Mouse (Mus musculus) forebrain, embryonic 11.5 days (tissue): ENCODE measurements around the gene Zfp385c. TPM values are rescaled to one million over a fixed set of nuclear protein-coding genes. Genes with fewer than 3 reads are reported as not detected.

ENCODE experiments used
- ATAC-seq: fragments of 200-750 bp; cut with Nextera tagmentation; replicated peaks from 2 replicates; pipeline ENCODE4 v1.8.0; 2017; ENCODE audit warnings: moderate TSS enrichment; ENCODE audit not compliant: low FRiP score
- DNase-seq: peaks from one replicate; pipeline ENCODE4 v3.0.0-alpha.2; 2017; ENCODE audit warnings: low spot score
- H3K27ac ChIP-seq: fragments of 300-500 bp; sonication (generic); 2 replicates; pipeline ENCODE4 v1.5.1; 2014; ENCODE audit warnings: low read depth, low read length
- H3K27me3 ChIP-seq: fragments of 300-500 bp; sonication (generic); 2 replicates; pipeline ENCODE4 v1.6.1; 2014; ENCODE audit warnings: mild to moderate bottlenecking, low read length, mixed read lengths; ENCODE audit not compliant: control insufficient read depth, insufficient read depth
- H3K36me3 ChIP-seq: fragments of 300-500 bp; sonication (generic); 2 replicates; pipeline ENCODE4 v1.6.1; 2014; ENCODE audit warnings: mild to moderate bottlenecking, low read length, moderate library complexity, mixed read lengths; ENCODE audit not compliant: control insufficient read depth, insufficient read depth
- H3K4me1 ChIP-seq: fragments of 300-500 bp; sonication (generic); replicated peaks from 2 replicates; pipeline ENCODE4 v1.6.1; 2014; ENCODE audit warnings: low read length, mixed read lengths; ENCODE audit not compliant: control insufficient read depth, insufficient read depth
- H3K4me2 ChIP-seq: fragments of 300-500 bp; sonication (generic); 2 replicates; pipeline ENCODE4 v1.6.1; 2014; ENCODE audit warnings: low read depth, mild to moderate bottlenecking, low read length, moderate library complexity, mixed read lengths; ENCODE audit not compliant: severe bottlenecking
- H3K4me3 ChIP-seq: fragments of 300-500 bp; sonication (generic); 2 replicates; pipeline ENCODE4 v1.5.1; 2014; ENCODE audit warnings: low read depth, low read length
- H3K9ac ChIP-seq: fragments of 300-500 bp; sonication (generic); 2 replicates; pipeline ENCODE4 v1.6.1; 2014; ENCODE audit warnings: low read length
- H3K9me3 ChIP-seq: fragments of 300-500 bp; sonication (generic); 2 replicates; pipeline ENCODE4 v1.6.1; 2016; ENCODE audit warnings: low read length, mixed read lengths; ENCODE audit not compliant: control insufficient read depth
- WGBS: fragments of 180-500 bp; shearing (Covaris S2); extraction: QIAGEN DNeasy Blood & Tissue Kit; methylation state at CpG from one replicate; pipeline ENCODE4 v1.1.7; 2014; 5-methylcytosine and 5-hydroxymethylcytosine counted together
- polyA plus RNA-seq: library from polyadenylated mRNA; unstranded; fragments of >200 nt; fragmentation: Nextera tagmentation; extraction: Ambion mirVana; gene quantifications from 2 replicates; pipeline ENCODE4 v1.2.1, GENCODE M21; 2014

Gene Zfp385c
- polyA plus RNA-seq, 1 experiment from 2014 or later = not detected

DNA sequence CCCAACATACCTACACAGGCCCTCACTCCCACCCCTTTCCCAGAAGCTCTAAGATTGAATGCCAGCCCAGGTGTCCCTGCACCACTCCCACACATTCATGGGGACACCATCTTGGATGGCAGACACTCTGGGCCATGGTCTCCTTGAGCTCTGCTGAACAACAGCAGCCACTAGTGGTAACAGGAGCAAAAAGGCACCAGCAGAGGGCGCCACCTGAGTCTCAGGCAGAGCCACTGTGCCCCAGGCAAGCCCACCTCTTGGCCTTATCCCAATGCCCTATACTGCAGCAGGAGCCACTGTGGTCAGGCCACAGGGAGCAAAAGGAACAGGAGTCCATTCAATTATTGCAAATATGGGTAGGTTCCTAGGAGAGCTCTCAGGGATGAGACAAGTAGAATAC is 46.0 kb downstream of the Zfp385c start:
- H3K4me1 ChIP-seq = no peaks in the 10 kb centered on the region
- H3K4me2 ChIP-seq = no peak overlapping the region
- WGBS = 5% methylated on average over 1 of the region's 1 CpGs
- DNase-seq (peak; percentile 80), ATAC-seq (no peak)
- no peaks in the 10 kb centered on the region for H3K9me3 ChIP-seq
- H3K4me3 ChIP-seq = no peak overlapping the region
- peaks cover 7% of the 10 kb centered on the region for H3K27me3 ChIP-seq
- no peak overlapping the region for H3K27ac ChIP-seq
- H3K36me3 ChIP-seq = no peaks in the 10 kb centered on the region
- no peak overlapping the region for H3K9ac ChIP-seq

DNA sequence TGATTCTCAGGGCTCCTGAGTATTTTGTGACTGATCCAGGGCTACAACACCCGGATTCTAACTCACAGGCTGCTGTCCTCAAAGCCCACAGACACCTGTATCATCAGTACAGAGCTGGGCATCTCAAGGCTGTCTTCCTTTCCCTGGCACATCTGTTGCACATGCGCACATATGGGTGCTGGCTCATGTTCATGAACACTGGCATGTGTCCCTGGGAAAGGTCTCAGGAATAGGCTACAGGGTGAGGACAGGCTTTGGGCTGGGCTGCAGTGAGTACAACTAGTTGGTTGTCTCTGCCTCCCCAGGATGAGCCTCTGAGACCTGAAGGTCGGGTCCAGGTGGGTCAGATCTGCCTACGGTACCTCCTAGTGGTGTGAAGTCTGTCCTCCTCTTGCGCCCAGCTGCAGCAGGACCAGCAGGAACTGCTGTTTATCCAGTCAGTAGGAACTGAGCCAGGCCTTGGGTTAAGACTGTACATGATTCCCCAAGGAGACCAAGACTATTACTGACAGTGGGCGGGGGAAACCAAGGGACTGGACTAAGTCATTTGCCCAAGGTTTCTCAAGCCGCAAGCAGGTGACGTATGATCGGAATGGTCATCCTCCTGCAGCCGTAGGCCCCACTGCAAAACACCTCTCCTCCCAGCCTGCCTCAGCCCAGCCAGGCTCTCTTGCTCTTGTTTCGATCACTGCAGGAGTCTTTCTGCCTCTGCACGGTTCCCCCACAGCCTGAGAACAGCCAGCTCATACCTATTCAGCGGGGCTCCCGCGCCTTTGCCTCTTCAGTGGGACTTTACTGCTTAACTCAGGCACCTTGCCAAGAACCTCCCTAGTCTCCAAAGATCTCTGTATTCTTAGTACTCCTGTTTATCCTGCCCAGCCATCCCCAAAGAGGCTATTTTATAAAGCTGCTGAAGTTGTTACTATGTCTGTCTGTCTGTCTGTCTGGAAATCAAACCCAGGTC is 48.4 kb downstream of the Zfp385c start:
- no peak overlapping the region for H3K4me3 ChIP-seq
- H3K4me2 ChIP-seq = no peak overlapping the region
- 67% methylated on average over 15 of the region's 15 CpGs for whole genome bisulfite sequencing
- peaks cover 11% of the 10 kb centered on the region for H3K27me3 ChIP-seq
- H3K36me3 ChIP-seq = no peaks in the 10 kb centered on the region
- H3K27ac ChIP-seq = no peak overlapping the region
- no peaks in the 10 kb centered on the region for H3K9me3 ChIP-seq
- peaks cover 4% of the 10 kb centered on the region; the same call in 1 of the 2 replicates for H3K4me1 ChIP-seq
- no peak for DNase-seq
- ATAC-seq = no peak
- no peak overlapping the region for H3K9ac ChIP-seq

DNA sequence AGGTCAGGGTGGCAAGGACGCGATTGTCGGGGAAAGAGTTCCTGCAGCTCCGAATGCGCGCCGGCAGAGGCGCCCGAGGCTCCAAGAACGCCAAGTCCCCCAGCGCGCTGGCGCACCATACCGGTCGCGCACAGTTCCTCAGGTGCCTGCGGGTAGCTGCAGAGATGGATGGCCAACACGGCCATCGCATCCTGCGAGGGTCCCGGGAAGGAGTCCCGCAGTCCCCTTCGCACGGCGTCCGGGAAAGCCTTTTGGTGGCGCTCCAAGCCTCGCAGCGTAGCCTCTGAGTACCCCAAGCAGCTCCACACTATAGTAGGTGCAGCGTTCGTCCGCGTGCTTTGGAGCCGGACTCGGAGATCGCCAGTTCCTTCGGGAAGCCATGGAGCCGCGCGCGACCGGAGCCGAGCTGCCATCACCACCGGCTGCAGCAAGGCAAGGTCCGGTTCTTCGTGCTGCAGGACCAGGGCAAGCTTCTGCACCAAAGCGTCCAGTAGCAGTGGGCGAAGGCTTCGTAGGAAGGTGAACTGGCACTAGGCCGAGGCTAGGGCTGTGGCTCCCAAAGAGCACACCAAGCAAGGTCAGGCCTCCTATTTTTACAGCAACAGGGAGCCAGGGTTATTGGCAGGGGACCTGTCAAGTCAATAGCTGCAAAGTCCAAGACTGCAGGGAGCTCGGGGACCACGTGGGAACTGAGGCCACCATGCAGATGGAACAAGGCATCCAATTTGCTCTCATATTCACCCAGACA is 51.9 kb downstream of the Zfp385c start:
- Histone ChIP-seq H3K4me1 (peaks cover 4% of the 10 kb centered on the region; the same call in 1 of the 2 replicates), H3K9me3 (no peaks in the 10 kb centered on the region), H3K4me3 (peak overlapping the region; percentile 30), H3K27me3 (peaks cover 11% of the 10 kb centered on the region), H3K9ac (peak overlapping the region; percentile 40), H3K27ac (no peak overlapping the region), H3K4me2 (peak overlapping the region; percentile 78), H3K36me3 (no peaks in the 10 kb centered on the region)
- DNase-seq = peak; percentile 80
- no peak for ATAC-seq
- 7% methylated on average over 52 of the region's 52 CpGs for WGBS

DNA sequence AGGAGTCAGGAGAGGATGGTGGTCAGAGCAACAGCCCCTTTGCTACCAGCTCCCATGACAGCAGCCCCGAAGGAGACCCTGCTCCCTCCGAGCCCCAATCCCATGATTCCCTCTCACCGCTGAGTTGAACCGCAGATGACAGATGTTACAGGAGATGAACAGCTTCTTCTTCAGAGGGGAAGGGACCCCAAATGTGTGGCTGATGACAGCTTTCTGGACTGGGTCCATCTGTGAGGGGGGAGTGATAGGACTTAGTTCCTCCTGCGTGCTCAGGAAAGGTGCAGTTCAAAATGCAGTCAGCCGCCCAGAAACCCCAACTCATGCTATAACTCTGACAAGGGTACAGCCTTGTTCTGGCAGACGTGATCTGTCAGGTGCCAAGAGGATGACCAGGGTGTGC is 57.7 kb downstream of the Zfp385c start:
- H3K9ac ChIP-seq = no peak overlapping the region
- no peak for DNase-seq
- ATAC-seq = no peak

DNA sequence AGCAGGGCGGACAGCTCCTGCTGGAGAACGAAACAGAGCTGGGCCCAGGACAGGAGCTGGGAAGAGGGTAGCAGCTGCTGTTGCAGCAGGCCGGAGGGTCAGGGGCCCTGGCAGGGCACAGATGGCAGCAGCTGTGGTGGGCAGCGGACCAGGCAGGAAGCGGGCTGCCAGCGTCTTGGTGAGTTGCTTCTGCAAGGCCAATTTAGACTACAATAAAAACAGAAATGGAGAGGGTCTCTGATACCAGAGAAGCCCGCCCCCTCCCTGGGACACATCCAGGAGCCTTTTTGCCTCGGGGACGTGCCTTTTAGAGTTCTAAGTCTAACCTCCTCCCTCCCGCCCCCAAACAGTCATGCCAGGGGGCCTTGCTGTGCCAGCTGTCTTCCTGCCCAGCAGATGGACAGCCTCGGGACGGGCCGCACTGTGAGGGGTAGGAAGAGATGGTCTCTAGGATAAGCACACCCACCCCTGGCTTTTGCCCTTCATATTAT is 63.3 kb downstream of the Zfp385c start:
- no peak overlapping the region for H3K27ac ChIP-seq

More for the DNA sequence above, 57.7 kb downstream of the Zfp385c start:
- Histone ChIP-seq H3K27me3 (peaks cover under 1% of the 10 kb centered on the region; the same call in 1 of the 2 replicates), H3K27ac (no peak overlapping the region), H3K36me3 (no peaks in the 10 kb centered on the region), H3K4me2 (no peak overlapping the region), H3K9me3 (no peaks in the 10 kb centered on the region), H3K4me1 (no peaks in the 10 kb centered on the region), H3K4me3 (no peak overlapping the region)
- 75% methylated on average over 7 of the region's 7 CpGs for WGBS

DNA sequence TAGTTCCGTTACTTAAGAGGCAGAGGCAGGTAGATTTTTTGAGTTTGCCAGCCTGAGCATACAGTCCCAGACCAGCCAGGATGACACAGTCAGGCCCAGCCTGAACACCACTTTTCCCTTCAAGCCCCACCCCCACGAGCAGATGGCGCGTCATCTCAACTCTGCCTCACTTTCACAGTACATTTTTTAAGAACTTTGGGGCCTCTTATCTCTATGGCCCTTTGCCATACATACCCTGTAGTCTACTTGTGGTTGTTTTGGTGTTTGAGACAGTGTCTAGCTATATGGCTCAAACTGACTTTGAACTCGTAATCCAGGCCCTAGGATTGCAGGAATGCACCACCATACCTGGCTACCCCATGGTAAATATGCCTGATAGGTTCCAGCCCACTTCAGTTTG is 64.2 kb downstream of the Zfp385c start:
- ATAC-seq (no peak), DNase-seq (no peak)
- Histone ChIP-seq H3K36me3 (no peaks in the 10 kb centered on the region; the same call in 1 of the 2 replicates), H3K4me3 (no peak overlapping the region), H3K4me1 (peaks cover 4% of the 10 kb centered on the region; the same call in 1 of the 2 replicates), H3K9me3 (no peaks in the 10 kb centered on the region), H3K27me3 (no peaks in the 10 kb centered on the region), H3K9ac (no peak overlapping the region), H3K27ac (no peak overlapping the region), H3K4me2 (no peak overlapping the region)
- WGBS = 85% methylated on average over 5 of the region's 5 CpGs

More for the DNA sequence above, 63.3 kb downstream of the Zfp385c start:
- Histone ChIP-seq H3K4me3 (no peak overlapping the region), H3K36me3 (no peaks in the 10 kb centered on the region; the same call in 1 of the 2 replicates), H3K27me3 (no peaks in the 10 kb centered on the region), H3K9me3 (no peaks in the 10 kb centered on the region), H3K4me2 (no peak overlapping the region), H3K9ac (no peak overlapping the region), H3K4me1 (peaks cover 2% of the 10 kb centered on the region; the same call in 1 of the 2 replicates)
- no peak for DNase-seq
- WGBS = 64% methylated on average over 13 of the region's 13 CpGs
- ATAC-seq = no peak

DNA sequence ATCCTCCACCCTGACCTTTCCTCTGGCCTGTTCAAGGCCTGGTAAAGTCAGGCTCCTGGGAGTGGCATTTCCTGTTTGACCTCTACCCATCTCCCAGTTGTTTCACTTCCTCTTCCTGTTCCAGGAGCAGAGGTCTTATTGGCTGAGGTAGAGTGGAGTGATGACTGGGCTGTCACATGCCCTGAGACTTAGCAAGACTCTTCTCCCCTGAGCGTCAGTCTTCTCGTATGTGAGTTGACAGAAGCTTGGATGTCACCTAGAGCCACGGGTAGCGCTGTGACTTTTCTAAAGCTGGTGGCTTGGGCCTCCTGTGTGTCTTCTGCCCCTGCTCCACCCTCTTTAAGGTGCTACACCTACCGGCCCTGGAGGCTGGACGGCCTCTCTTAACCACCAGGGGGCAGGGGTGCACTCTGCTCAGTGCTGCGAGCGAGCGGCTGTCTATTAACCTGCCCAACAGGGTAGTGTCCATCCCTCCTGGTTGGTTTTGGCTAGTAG is 65.5 kb downstream of the Zfp385c start:
- Histone ChIP-seq H3K36me3 (no peaks in the 10 kb centered on the region; the same call in 1 of the 2 replicates), H3K9me3 (no peaks in the 10 kb centered on the region), H3K9ac (no peak overlapping the region), H3K4me2 (no peak overlapping the region), H3K27ac (no peak overlapping the region), H3K4me1 (peaks cover 4% of the 10 kb centered on the region; the same call in 1 of the 2 replicates), H3K27me3 (no peaks in the 10 kb centered on the region), H3K4me3 (no peak overlapping the region)
- ATAC-seq = no peak
- peak; percentile 78 for DNase-seq
- WGBS = 17% methylated on average over 9 of the region's 9 CpGs
